Mouse (Mus musculus): Measurements from ENCODE around the gene Gm2163. TPM values are rescaled to one million over a fixed set of nuclear protein-coding genes. Genes with fewer than 3 reads are reported as not detected.
"Not testable (repeated sequence)": the region's sequence is repeated elsewhere in the genome, so short reads cannot be mapped to it uniquely, and the experiment has no call there.

Gm2163 gene
- total RNA-seq (2022): 1 to 10 TPM in 1 of 4 experiments, under 1 TPM in 3; 0.52 to 2.0 (median 0.90) TPM

- not testable (repeated sequence) for DNase-seq
Observed at GRCm38 (mm10) chr4:42466452-42466851, at the start of gene Gm2163. Gene Gm2163, plus strand, starts transcription at chr4:42466752.

- not testable (repeated sequence) for DNase-seq
Observed at GRCm38 (mm10) chr4:42439078-42439477, 27.5 kb upstream of the Gm2163 start, which contains the start of gene Gm21586. Gene Gm21586, plus strand, starts transcription at chr4:42439378.

DNA sequence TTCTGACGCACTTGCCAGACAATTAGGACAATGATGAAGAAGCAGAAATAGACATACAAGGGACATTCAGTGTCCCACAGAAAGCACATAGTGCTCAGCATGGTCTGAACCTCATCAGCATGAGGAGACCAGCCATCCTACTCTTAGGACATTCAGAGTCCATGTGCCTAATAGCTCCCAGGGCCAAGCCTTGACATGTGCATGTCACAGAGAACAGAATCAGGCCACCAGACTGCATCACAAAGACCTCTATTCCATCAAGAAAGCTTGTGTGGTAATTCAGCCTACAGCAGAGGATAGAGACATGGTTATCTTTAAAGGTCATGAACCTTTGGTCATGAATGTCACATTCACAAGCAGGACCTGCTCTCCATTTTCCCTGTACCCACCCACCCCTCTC is 61.5 kb downstream of the Gm2163 start, which contains the start of gene Fam205a2:
Fam205a2 (minus strand) TSS at position 101 of the 400 bp plus-strand sequence.
- not testable (repeated sequence) for DNase-seq

DNA sequence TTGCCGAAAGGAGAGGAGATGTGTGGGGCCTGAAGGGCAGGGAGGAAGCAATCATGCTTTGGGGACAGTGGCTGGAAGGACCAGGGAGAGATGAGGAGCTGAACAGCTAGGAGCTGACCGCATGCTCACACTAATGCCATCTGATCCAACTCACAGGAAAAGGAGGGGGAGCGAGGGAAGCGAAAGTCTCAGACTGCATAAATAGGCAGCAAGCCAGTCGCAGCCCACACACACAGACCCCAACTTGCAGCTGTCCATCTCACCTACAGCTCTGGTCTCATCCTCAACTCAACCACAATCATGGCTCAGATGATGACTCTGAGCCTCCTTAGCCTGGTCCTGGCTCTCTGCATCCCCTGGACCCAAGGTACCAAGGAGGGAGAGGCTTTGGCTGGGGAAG is 145.3 kb downstream of the Gm2163 start, which contains the start of gene Gm10591:
Gm10591 (plus strand) TSS at position 301 of the 400 bp plus-strand sequence.
- not testable (repeated sequence) for DNase-seq

- not testable (repeated sequence) for DNase-seq
Observed at GRCm38 (mm10) chr4:42629419-42629818, 162.9 kb downstream of the Gm2163 start, which contains the start of gene Gm2564. Gene Gm2564, plus strand, starts transcription at chr4:42629719.

Other genes starting within 250 kb of the Gm2163 start
- gene Gm10600, start 226.1 kb upstream of the Gm2163 start, total RNA-seq (2022): 1 to 10 TPM in 3 of 4 experiments, not detected in 1; 1.4 to 3.1 (median 1.5) TPM
- gene Ccl21b, start 211.0 kb upstream of the Gm2163 start, total RNA-seq (2022): not detected
- gene Gm21953, start 172.5 kb upstream of the Gm2163 start, total RNA-seq (2022): not detected
- under 1 TPM in 1 of 4 experiments, not detected in 3; 0.48 TPM for gene Fam205a3, start 148.4 kb upstream of the Gm2163 start, total RNA-seq (2022)
- gene Gm21586, start 27.4 kb upstream of the Gm2163 start, total RNA-seq (2022): not detected
- gene Fam205a2, start 61.4 kb downstream of the Gm2163 start, total RNA-seq (2022): under 1 TPM in 1 of 4 experiments, not detected in 3; 0.48 TPM
- gene Gm10591, start 145.4 kb downstream of the Gm2163 start, total RNA-seq (2022): not detected
- 10 to 100 TPM; 15.4 to 27.8 (median 19.9) TPM for gene Gm2564, start 163.0 kb downstream of the Gm2163 start, total RNA-seq (2022)
- gene Ccl27b, start 188.5 kb downstream of the Gm2163 start, total RNA-seq (2022): 10 to 100 TPM in 1 of 4 experiments, 1 to 10 TPM in 1, not detected in 2; 1.5 to 11.7 TPM
- under 1 TPM in 2 of 4 experiments, not detected in 2; 0.37 to 0.38 TPM for gene Il11ra2, start 195.1 kb downstream of the Gm2163 start, total RNA-seq (2022)

Measured in adrenal gland, adult 8-10 months (tissue).